Mouse (Mus musculus) neural tube, embryonic 14.5 days (tissue): Measurements from ENCODE around the gene Inpp5a. TPM values are rescaled to one million over a fixed set of nuclear protein-coding genes. Genes with fewer than 3 reads are reported as not detected.
A peak's percentile ranks its signal among the peaks of the same experiment; 100 is the strongest.

ENCODE experiments used
- ATAC-seq: fragments of 200-750 bp; cut with Nextera tagmentation; 2 replicates; pipeline ENCODE4 v1.8.0; 2017; ENCODE audit warnings: low read depth, mild to moderate bottlenecking, moderate TSS enrichment, moderate library complexity
- H3K27ac ChIP-seq: fragments of 300-500 bp; sonication (generic); 2 replicates; pipeline ENCODE4 v1.5.1; 2014; ENCODE audit warnings: low read depth, mild to moderate bottlenecking, control low read depth, low read length, moderate library complexity, mixed read lengths
- H3K27me3 ChIP-seq: fragments of 300-500 bp; sonication (generic); 2 replicates; pipeline ENCODE4 v1.6.1; 2014; ENCODE audit warnings: low read length; ENCODE audit not compliant: control insufficient read depth, insufficient read depth
- H3K36me3 ChIP-seq: fragments of 300-500 bp; sonication (generic); 2 replicates; pipeline ENCODE4 v1.6.1; 2014; ENCODE audit warnings: low read length, mixed read lengths; ENCODE audit not compliant: control insufficient read depth, insufficient read depth
- H3K4me1 ChIP-seq: fragments of 300-500 bp; sonication (generic); 2 replicates; pipeline ENCODE4 v1.6.1; 2014; ENCODE audit warnings: low read length; ENCODE audit not compliant: control insufficient read depth, insufficient read depth
- H3K4me2 ChIP-seq: fragments of 300-500 bp; sonication (generic); 2 replicates; pipeline ENCODE4 v1.6.1; 2014; ENCODE audit warnings: mild to moderate bottlenecking, low read depth, low read length, control low read depth
- H3K4me3 ChIP-seq: fragments of 300-500 bp; sonication (generic); 2 replicates; pipeline ENCODE4 v1.5.1; 2014; ENCODE audit warnings: low read depth, low read length, control low read depth, mixed read lengths
- H3K9ac ChIP-seq: fragments of 300-500 bp; sonication (generic); replicated peaks from 2 replicates; pipeline ENCODE4 v1.6.1; 2014; ENCODE audit warnings: low read depth, mild to moderate bottlenecking, control low read depth, low read length, mixed read lengths
- H3K9me3 ChIP-seq: fragments of 300-500 bp; sonication (generic); 2 replicates; pipeline ENCODE4 v1.6.1; 2016; ENCODE audit warnings: low read length; ENCODE audit not compliant: control insufficient read depth
- WGBS: fragments of 180-500 bp; shearing (Covaris S2); extraction: QIAGEN DNeasy Blood & Tissue Kit; methylation state at CpG from one replicate; pipeline ENCODE4 v1.1.7; 2014; 5-methylcytosine and 5-hydroxymethylcytosine counted together
- polyA plus RNA-seq: library from polyadenylated mRNA; unstranded; fragments of >200 nt; fragmentation: Nextera tagmentation; extraction: Ambion mirVana; gene quantifications from 2 replicates; pipeline ENCODE4 v1.2.1, GENCODE M21; 2014

The Inpp5a gene
- polyA plus RNA-seq, 1 experiment from 2014 or later: 25.3 TPM

GRCm38 (mm10) chr7:139531428-139531801, 142.5 kb downstream of the Inpp5a start:
- no peak overlapping the region for H3K4me3 ChIP-seq
- H3K27ac ChIP-seq: no peak overlapping the region
- peaks cover 12% of the 10 kb centered on the region; the same call in 1 of the 2 replicates for H3K4me1 ChIP-seq
- H3K4me2 ChIP-seq: no peak overlapping the region
- WGBS: 48% methylated on average over 4 of the region's 4 CpGs
- no peaks in the 10 kb centered on the region for H3K36me3 ChIP-seq
- peaks cover 72% of the 10 kb centered on the region for H3K27me3 ChIP-seq
- H3K9ac ChIP-seq: no peak overlapping the region
- ATAC-seq: no peak
- H3K9me3 ChIP-seq: no peaks in the 10 kb centered on the region

- H3K4me2 ChIP-seq: no peak overlapping the region
- no peak for ATAC-seq
- H3K36me3 ChIP-seq: no peaks in the 10 kb centered on the region
- H3K4me1 ChIP-seq: 0 out of 2 replicates have a peak, but pooled peaks cover 1% of the 10 kb centered on the region
- no peak overlapping the region for H3K4me3 ChIP-seq
- H3K9me3 ChIP-seq: no peaks in the 10 kb centered on the region
- H3K27ac ChIP-seq: no peak overlapping the region
- no peak overlapping the region for H3K9ac ChIP-seq
- H3K27me3 ChIP-seq: peaks cover 86% of the 10 kb centered on the region
- 93% methylated on average over 5 of the region's 5 CpGs for WGBS
Observed at GRCm38 (mm10) chr7:139536331-139536730, 147.4 kb downstream of the Inpp5a start.

GRCm38 (mm10) chr7:139536831-139537230, 147.9 kb downstream of the Inpp5a start:
- H3K9me3 ChIP-seq: no peaks in the 10 kb centered on the region
- no peak overlapping the region for H3K9ac ChIP-seq
- 93% methylated on average over 2 of the region's 2 CpGs for WGBS
- no peak for ATAC-seq
- H3K4me1 ChIP-seq: no peaks in the 10 kb centered on the region
- no peak overlapping the region for H3K4me2 ChIP-seq
- H3K27me3 ChIP-seq: peaks cover 86% of the 10 kb centered on the region
- no peak overlapping the region for H3K27ac ChIP-seq
- no peak overlapping the region for H3K4me3 ChIP-seq
- H3K36me3 ChIP-seq: no peaks in the 10 kb centered on the region

- Histone ChIP-seq H3K36me3 (no peaks in the 10 kb centered on the region), H3K9ac (no peak overlapping the region), H3K4me1 (no peaks in the 10 kb centered on the region), H3K27me3 (peaks cover 82% of the 10 kb centered on the region), H3K27ac (no peak overlapping the region), H3K4me3 (no peak overlapping the region), H3K9me3 (no peaks in the 10 kb centered on the region), H3K4me2 (no peak overlapping the region)
- ATAC-seq: no peak
- WGBS: 95% methylated on average over 9 of the region's 9 CpGs
Observed at GRCm38 (mm10) chr7:139537831-139538230, 148.9 kb downstream of the Inpp5a start.

GRCm38 (mm10) chr7:139538541-139538940, 149.6 kb downstream of the Inpp5a start:
- H3K27me3 ChIP-seq: peaks cover 75% of the 10 kb centered on the region
- 84% methylated on average over 2 of the region's 2 CpGs for WGBS

GRCm38 (mm10) chr7:139540601-139541000, 151.7 kb downstream of the Inpp5a start:
- WGBS: 70% methylated on average over 1 of the region's 1 CpGs

More at GRCm38 (mm10) chr7:139538541-139538940, 149.6 kb downstream of the Inpp5a start:
- Histone ChIP-seq H3K4me2 (no peak overlapping the region), H3K4me3 (no peak overlapping the region), H3K4me1 (no peaks in the 10 kb centered on the region), H3K9ac (no peak overlapping the region), H3K36me3 (no peaks in the 10 kb centered on the region), H3K9me3 (no peaks in the 10 kb centered on the region), H3K27ac (no peak overlapping the region)
- no peak for ATAC-seq

GRCm38 (mm10) chr7:139541422-139541821, 152.5 kb downstream of the Inpp5a start:
- Histone ChIP-seq H3K27ac (no peak overlapping the region), H3K4me3 (no peak overlapping the region), H3K9me3 (no peaks in the 10 kb centered on the region), H3K36me3 (no peaks in the 10 kb centered on the region), H3K27me3 (peaks cover 47% of the 10 kb centered on the region), H3K4me1 (peaks cover 18% of the 10 kb centered on the region), H3K9ac (no peak overlapping the region), H3K4me2 (no peak overlapping the region)
- ATAC-seq: no peak
- WGBS: 83% methylated on average over 6 of the region's 6 CpGs

More at GRCm38 (mm10) chr7:139540601-139541000, 151.7 kb downstream of the Inpp5a start:
- no peak overlapping the region for H3K9ac ChIP-seq
- no peak for ATAC-seq
- H3K36me3 ChIP-seq: no peaks in the 10 kb centered on the region
- no peak overlapping the region for H3K4me2 ChIP-seq
- no peak overlapping the region for H3K27ac ChIP-seq
- H3K27me3 ChIP-seq: peaks cover 56% of the 10 kb centered on the region
- H3K4me3 ChIP-seq: no peak overlapping the region
- H3K4me1 ChIP-seq: peaks cover 15% of the 10 kb centered on the region
- H3K9me3 ChIP-seq: no peaks in the 10 kb centered on the region

GRCm38 (mm10) chr7:139544706-139545625, 156.1 kb downstream of the Inpp5a start:
- peak; percentile 93 for ATAC-seq
- no peak overlapping the region for H3K9ac ChIP-seq

GRCm38 (mm10) chr7:139547325-139547724, 158.4 kb downstream of the Inpp5a start:
- ATAC-seq: no peak
- H3K9me3 ChIP-seq: no peaks in the 10 kb centered on the region
- no peak overlapping the region for H3K4me3 ChIP-seq
- H3K27me3 ChIP-seq: peaks cover 48% of the 10 kb centered on the region
- 86% methylated on average over 2 of the region's 2 CpGs for WGBS
- no peak overlapping the region for H3K9ac ChIP-seq
- no peaks in the 10 kb centered on the region for H3K36me3 ChIP-seq
- peaks cover 18% of the 10 kb centered on the region for H3K4me1 ChIP-seq
- no peak overlapping the region for H3K27ac ChIP-seq
- H3K4me2 ChIP-seq: no peak overlapping the region

More at GRCm38 (mm10) chr7:139544706-139545625, 156.1 kb downstream of the Inpp5a start:
- Histone ChIP-seq H3K9me3 (no peaks in the 10 kb centered on the region), H3K27me3 (peaks cover 51% of the 10 kb centered on the region), H3K4me2 (0 out of 2 replicates have a peak overlapping the region, but pooled peaks have one; percentile 0), H3K4me3 (no peak overlapping the region), H3K27ac (peak overlapping the region; percentile 69), H3K36me3 (no peaks in the 10 kb centered on the region), H3K4me1 (peaks cover 18% of the 10 kb centered on the region)
- 17% methylated on average over 12 of the region's 12 CpGs for WGBS
